Mouse (Mus musculus) neutrophil, adult 65 days (primary cell): Measurements from ENCODE around the gene Cdkl1. TPM values are rescaled to one million over a fixed set of nuclear protein-coding genes. Genes with fewer than 3 reads are reported as not detected.

Experiments
- total RNA-seq: library from RNA; stranded (reverse); gene quantifications from 2 replicates; pipeline ENCODE4 v1.2.4, GENCODE M21; 2023

Gene Cdkl1
- not detected in 2 replicates for total RNA-seq

GRCm38 (mm10) chr12:69790530-69791505 is at the start of gene Cdkl1:
Gene Cdkl1 (minus strand): TSS chr12:69791267.

GRCm38 (mm10) chr12:69724711-69725460 is 66.2 kb downstream of the Cdkl1 start, which contains the start of the genes L2hgdh and Atp5s:
Gene L2hgdh (minus strand): TSS chr12:69724873.
Gene Atp5s (plus strand): TSS chr12:69724950.

Other genes with a start within 250 kb of the Cdkl1 start
- 2.0 and 2.9 TPM in 2 replicates for gene Vcpkmt, start 208.2 kb downstream of the Cdkl1 start, total RNA-seq
- 86.8 and 103 TPM in 2 replicates for gene Sos2, start 109.4 kb downstream of the Cdkl1 start, total RNA-seq
- gene L2hgdh, start 66.4 kb downstream of the Cdkl1 start, total RNA-seq = 1.2 and 2.3 TPM in 2 replicates
- gene Atp5s, start 66.3 kb downstream of the Cdkl1 start, total RNA-seq = 2.9 and 5.3 TPM in 2 replicates
- gene Atl1, start 101.3 kb upstream of the Cdkl1 start, total RNA-seq = 0.34 and 1.0 TPM in 2 replicates
- 8.9 and 12.5 TPM in 2 replicates for gene Map4k5, start 101.9 kb upstream of the Cdkl1 start, total RNA-seq
- 27.9 and 28.0 TPM in 2 replicates for gene Sav1, start 195.7 kb upstream of the Cdkl1 start, total RNA-seq